Mouse (Mus musculus) G1E (cell line): ENCODE results near the gene Mbd3l1. TPM values are rescaled to one million over a fixed set of nuclear protein-coding genes. Genes with fewer than 3 reads are reported as not detected.
A peak's percentile ranks its signal among the peaks of the same experiment; 100 is the strongest.

Experiments used
- ATAC-seq: 2 replicates; pipeline ENCODE4 v1.8.0; 2016; ENCODE audit warnings: mild to moderate bottlenecking; ENCODE audit not compliant: insufficient number of reproducible peaks, poor library complexity, low FRiP score, severe bottlenecking; ENCODE audit errors: extremely low read depth
- DNase-seq: peaks from one replicate; pipeline ENCODE4 v3.0.0; 2012; ENCODE audit warnings: low spot score
- H3K27me3 ChIP-seq: 2 replicates; pipeline ENCODE4 v1.6.1; 2012; ENCODE audit warnings: mild to moderate bottlenecking, low read length, inconsistent platforms; ENCODE audit not compliant: insufficient read depth
- H3K36me3 ChIP-seq: replicated peaks from 2 replicates; pipeline ENCODE3; 2012; ENCODE audit warnings: mild to moderate bottlenecking, inconsistent platforms
- H3K4me1 ChIP-seq: 2 replicates; pipeline ENCODE4 v1.6.1; 2012; ENCODE audit warnings: low read depth, low read length, inconsistent platforms, mixed read lengths; ENCODE audit not compliant: insufficient read depth
- H3K4me3 ChIP-seq: 2 replicates; pipeline ENCODE4 v1.5.1; 2012; ENCODE audit warnings: low read depth, mild to moderate bottlenecking, inconsistent platforms, low read length, moderate library complexity, mixed read lengths
- H3K9me3 ChIP-seq: replicated peaks from 2 replicates; pipeline ENCODE4 v1.6.1; 2012; ENCODE audit warnings: inconsistent platforms
- CTCF ChIP-seq: IDR thresholded peaks from 2 replicates; pipeline ENCODE4 v1.5.1; 2012; ENCODE audit warnings: low read depth, low read length, inconsistent platforms, mixed read lengths
- GATA1 ChIP-seq: IDR thresholded peaks from 2 replicates; pipeline ENCODE4 v1.6.1; 2012; ENCODE audit warnings: borderline replicate concordance, low read length, inconsistent platforms, mixed read lengths
- GATA2 ChIP-seq: IDR thresholded peaks from 2 replicates; pipeline ENCODE4 v1.6.1; 2012; ENCODE audit warnings: low read depth, low read length, inconsistent platforms, borderline replicate concordance
- POLR2AphosphoS5 ChIP-seq: IDR thresholded peaks from 2 replicates; pipeline ENCODE4 v1.6.1; 2012; ENCODE audit warnings: low read depth, low read length, inconsistent platforms; ENCODE audit not compliant: insufficient replicate concordance
- TAL1 ChIP-seq: conservative IDR thresholded peaks from 2 replicates; pipeline ENCODE4 v1.6.1; 2012; ENCODE audit warnings: low read depth, low read length, inconsistent platforms, mixed read lengths
- polyA plus RNA-seq: library from polyadenylated mRNA; stranded (reverse); fragments of >175 nt; gene quantifications from 2 replicates; pipeline ENCODE4 v1.2.3, GENCODE M21; 2012
- total RNA-seq, 2 experiments: library from RNA; stranded (forward) in 1 of 2; stranded (reverse) in 1 of 2; fragments of 200-1000 nt in 1 of 2; fragments of >200 nt in 1 of 2; fragmentation: Nextera tagmentation in 1 of 2; gene quantifications; 2 replicates each; pipeline ENCODE4 v1.2.3; 2014 to 2017

Mbd3l1 gene
- total and polyA plus RNA-seq, 3 experiments, result not detected

GRCm38 (mm10) chr9:18473324-18474128 is 4.6 kb upstream of the Mbd3l1 start:
- Histone ChIP-seq H3K9me3 (no peaks in the 10 kb centered on the region), H3K27me3 (no peaks in the 10 kb centered on the region), H3K4me1 (no peaks in the 10 kb centered on the region), H3K4me3 (peak overlapping the region; percentile 72), H3K36me3 (no peaks in the 10 kb centered on the region)
- TF ChIP-seq TAL1 (no peak), GATA2 (no peak), CTCF (no peak), GATA1 (no peak), POLR2AphosphoS5 (no peak)
- ATAC-seq (peak; percentile 96), DNase-seq (peak; percentile 50)

- no peaks in the 10 kb centered on the region for H3K4me1 ChIP-seq
- TF ChIP-seq GATA1, result no peak
- TF ChIP-seq GATA2, result no peak
- no peak for TF ChIP-seq CTCF
- TF ChIP-seq TAL1, result no peak
- TF ChIP-seq POLR2AphosphoS5, result no peak
- no peaks in the 10 kb centered on the region for H3K27me3 ChIP-seq
- no peaks in the 10 kb centered on the region for H3K9me3 ChIP-seq
- DNase-seq, result no peak
- ATAC-seq, result no peak
- H3K4me3 ChIP-seq, result no peak overlapping the region
- H3K36me3 ChIP-seq, result no peaks in the 10 kb centered on the region
Observed at GRCm38 (mm10) chr9:18508098-18508497, 29.9 kb downstream of the Mbd3l1 start.

Other genes starting within 250 kb of the Mbd3l1 start
- 96.8 and 109 TPM in 2 replicates for gene Chordc1, start 186.2 kb upstream of the Mbd3l1 start, total RNA-seq (2014; fragmentation: Nextera tagmentation)
- 124 and 137 TPM in 2 replicates for gene Chordc1, start 186.2 kb upstream of the Mbd3l1 start, total RNA-seq (2017)
- 2.2 and 2.9 TPM in 2 replicates for gene Chordc1, start 186.2 kb upstream of the Mbd3l1 start, polyA plus RNA-seq
- not detected in 2 replicates for gene Naalad2, start 75.4 kb upstream of the Mbd3l1 start, total RNA-seq (2014; fragmentation: Nextera tagmentation)
- gene Naalad2, start 75.4 kb upstream of the Mbd3l1 start, total RNA-seq (2017), result under 0.01 and 0.06 TPM in 2 replicates
- gene Naalad2, start 75.4 kb upstream of the Mbd3l1 start, polyA plus RNA-seq, result not detected in 2 replicates
- gene Ubtfl1, start 73.9 kb upstream of the Mbd3l1 start, total RNA-seq (2014; fragmentation: Nextera tagmentation), result not detected in 2 replicates
- 0.05 TPM in 1 of 2 replicates, not detected in the other for gene Ubtfl1, start 73.9 kb upstream of the Mbd3l1 start, total RNA-seq (2017)
- gene Ubtfl1, start 73.9 kb upstream of the Mbd3l1 start, polyA plus RNA-seq, result not detected in 2 replicates
- gene Mbd3l2, start 47.7 kb upstream of the Mbd3l1 start, total RNA-seq (2014; fragmentation: Nextera tagmentation), result not detected in 2 replicates
- 0.22 TPM in 1 of 2 replicates, not detected in the other for gene Mbd3l2, start 47.7 kb upstream of the Mbd3l1 start, total RNA-seq (2017)
- not detected in 2 replicates for gene Mbd3l2, start 47.7 kb upstream of the Mbd3l1 start, polyA plus RNA-seq
- gene Zfp558, start 91 bp upstream of the Mbd3l1 start, total RNA-seq (2014; fragmentation: Nextera tagmentation), result 2.8 and 4.4 TPM in 2 replicates
- gene Zfp558, start 91 bp upstream of the Mbd3l1 start, total RNA-seq (2017), result 1.3 and 2.0 TPM in 2 replicates
- gene Zfp558, start 91 bp upstream of the Mbd3l1 start, polyA plus RNA-seq, result 0.41 and 0.60 TPM in 2 replicates
- gene Muc16, start 196.2 kb downstream of the Mbd3l1 start, total RNA-seq (2014; fragmentation: Nextera tagmentation), result not detected in 2 replicates
- 0.06 and 0.22 TPM in 2 replicates for gene Muc16, start 196.2 kb downstream of the Mbd3l1 start, total RNA-seq (2017)
- not detected in 2 replicates for gene Muc16, start 196.2 kb downstream of the Mbd3l1 start, polyA plus RNA-seq